Mouse (Mus musculus): ENCODE measurements around the gene Slc6a16. TPM values are rescaled to one million over a fixed set of nuclear protein-coding genes. Genes with fewer than 3 reads are reported as not detected.

Gene Slc6a16
- total RNA-seq, 4 experiments from 2014 or later, result not detected

DNA sequence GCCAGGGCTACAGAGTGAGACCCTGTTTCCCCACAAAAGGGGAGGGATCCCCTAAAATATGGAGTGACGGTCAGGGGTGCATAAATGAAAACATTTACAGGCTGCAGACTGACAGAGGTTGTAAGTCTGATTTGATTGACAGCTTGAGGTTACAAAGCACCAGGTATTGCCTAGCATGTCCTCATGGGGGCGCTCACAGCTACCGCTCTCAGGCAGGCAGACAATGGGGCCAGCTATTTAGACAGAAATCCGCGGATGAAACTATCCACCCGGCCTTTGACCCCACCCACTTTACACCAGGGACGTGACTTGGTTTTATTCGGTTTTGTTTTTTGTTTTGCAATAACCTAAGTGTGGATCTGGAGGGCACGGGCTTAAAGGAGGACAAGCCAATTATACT, 68.6 kb downstream of the Slc6a16 start:
- peak in 1 of 2 experiments; percentile 48 for DNase-seq (ENCODE audit: low spot score in 2 of 2)

DNA sequence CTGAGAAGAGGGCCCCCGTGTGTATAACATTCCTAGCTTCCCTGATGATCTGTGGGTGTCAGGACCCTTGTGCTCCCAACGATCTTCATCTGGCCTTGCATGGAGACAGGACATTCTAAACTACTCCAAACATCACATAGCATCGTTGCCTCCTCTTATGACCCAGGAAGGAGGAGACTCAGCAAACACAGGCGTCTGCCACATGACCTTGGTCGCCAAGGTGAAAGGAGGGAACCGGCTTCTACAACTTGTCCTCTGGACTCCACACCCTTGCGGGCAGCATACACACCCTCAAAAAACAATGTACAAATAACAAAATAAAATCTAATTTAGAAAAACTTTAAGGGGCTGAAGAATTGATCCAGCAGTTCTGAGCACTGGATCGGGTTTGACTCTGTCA, 71.1 kb downstream of the Slc6a16 start:
- DNase-seq (ENCODE audit: low spot score in 2 of 2), result no peak

DNA sequence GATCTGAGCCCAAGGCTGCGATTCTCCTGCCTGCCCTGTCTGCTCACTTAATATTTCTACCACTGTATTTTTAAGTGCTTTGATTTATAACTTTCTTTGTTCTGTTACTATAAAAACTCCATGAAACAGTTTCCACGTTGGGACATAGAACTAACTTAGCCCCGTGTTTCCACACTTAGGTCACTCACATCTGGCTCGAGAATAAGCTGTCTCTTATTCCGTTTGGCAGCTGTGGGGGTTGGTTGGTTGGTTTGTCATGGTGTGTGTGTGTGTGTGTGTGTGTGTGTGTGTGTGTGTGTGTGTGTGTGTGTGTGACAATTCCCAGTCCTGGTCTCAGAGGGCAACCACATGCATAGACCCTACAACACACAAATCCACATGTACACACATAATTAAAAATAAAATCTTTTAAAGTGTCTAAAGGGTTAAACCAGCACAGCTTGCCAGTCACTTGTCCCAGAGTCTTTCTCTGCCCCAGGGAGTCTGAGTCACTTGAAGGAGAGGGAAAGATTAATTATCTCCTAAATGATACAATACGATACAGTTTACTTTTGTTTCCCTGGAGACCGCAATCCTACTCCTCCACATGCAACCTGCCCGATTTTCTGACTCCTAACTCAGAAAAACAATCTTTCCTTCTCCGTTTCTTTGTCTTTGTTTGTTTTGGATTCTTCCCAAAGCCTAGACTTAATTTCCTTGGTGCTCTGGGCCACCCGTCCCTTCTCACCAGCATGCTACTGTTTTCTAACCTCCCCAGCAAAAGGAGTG, 72.0 kb downstream of the Slc6a16 start:
- DNase-seq (ENCODE audit: low spot score in 2 of 2), result no peak

DNA sequence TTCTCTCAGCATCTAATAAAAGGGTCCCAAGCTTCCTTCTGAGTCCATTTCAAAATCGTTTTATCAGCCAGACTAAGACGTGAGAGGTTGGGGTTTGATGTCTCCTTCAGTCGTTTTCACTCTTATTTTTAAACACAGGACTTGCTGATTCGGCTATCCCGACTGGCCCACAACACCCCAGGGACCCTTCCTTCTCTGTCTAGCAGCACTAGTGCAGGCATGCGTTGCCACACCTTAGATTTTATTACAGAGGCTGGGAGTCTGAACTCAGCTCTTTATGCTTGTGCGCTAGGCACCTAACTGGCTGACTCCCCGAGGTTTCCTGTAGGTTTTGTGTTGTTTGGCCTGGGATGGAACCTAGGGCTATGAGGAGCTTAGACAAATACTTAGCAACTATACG, 72.6 kb downstream of the Slc6a16 start:
- no peak for DNase-seq (ENCODE audit: low spot score in 2 of 2)

DNA sequence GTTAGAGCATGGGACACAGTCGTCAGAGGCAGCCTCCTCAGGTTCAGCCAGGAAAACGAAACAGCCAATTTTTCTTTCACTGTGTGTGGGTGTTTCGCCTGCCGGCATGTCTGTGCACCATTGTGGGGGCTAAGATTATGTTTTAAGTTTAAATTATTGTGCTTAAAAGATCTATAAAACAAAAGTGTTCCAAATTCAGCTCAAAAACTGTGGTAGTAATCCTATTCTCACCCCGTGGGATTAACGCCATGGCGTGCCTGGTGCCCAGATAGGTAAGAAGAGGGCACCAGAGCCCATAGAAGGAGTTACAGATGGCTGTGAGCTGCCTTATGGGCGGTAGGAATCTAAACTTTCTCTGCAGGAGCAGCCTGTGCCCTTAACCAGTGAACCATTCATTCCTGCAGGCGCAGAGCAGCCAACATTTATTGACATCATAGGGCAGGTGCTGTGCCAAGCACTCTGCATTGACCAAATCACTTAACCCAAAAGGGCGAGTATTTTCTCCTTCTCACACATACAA, 74.4 kb downstream of the Slc6a16 start:
- DNase-seq (ENCODE audit: low spot score in 2 of 2), result no peak

DNA sequence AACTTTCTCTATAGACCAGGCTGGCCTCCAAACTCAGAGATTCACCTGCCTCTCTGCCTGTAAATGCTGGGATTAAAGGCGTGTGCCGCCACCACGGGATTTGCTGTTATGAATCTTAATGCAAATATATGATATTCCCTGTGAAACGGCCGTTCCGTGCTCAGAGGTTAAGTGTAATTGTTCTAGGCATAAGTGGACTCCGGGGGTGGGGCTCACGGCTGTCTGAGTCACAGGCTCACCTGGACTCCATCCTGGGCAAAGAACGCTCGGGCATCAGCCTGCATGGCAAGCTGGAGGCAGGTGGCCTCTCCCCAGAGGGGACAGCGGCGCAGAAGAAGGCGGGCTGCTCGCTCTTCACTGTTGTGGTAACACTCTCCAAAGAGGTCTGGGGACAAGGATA, 75.7 kb downstream of the Slc6a16 start:
- DNase-seq (ENCODE audit: low spot score in 2 of 2), result no peak

DNA sequence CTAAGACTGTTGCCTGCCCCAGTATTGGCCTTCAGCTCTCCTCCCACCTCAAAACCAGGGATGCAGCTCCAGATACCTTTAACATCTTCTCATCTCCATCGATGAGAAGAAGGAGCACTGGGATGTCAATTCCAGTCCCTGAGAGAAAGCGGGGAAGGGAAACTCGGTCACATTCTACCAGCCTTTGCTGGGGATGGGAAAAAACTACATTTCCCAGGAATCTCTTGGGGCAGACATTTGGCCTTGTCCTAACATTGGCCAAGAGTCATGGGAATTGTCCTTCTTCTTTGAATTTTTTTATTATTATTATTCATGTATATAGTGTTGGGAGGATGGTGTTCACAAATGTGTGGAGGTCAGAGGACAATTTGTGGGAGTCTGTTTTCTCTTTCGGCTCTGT, 81.4 kb downstream of the Slc6a16 start:
- DNase-seq (ENCODE audit: low spot score in 2 of 2), result no peak

Other genes starting within 250 kb of the Slc6a16 start
- 10 to 100 TPM; 13.5 to 22.2 (median 17.9) TPM for gene Irf3, start 243.4 kb upstream of the Slc6a16 start, total RNA-seq (2022)
- gene Bcl2l12, start 242.4 kb upstream of the Slc6a16 start, total RNA-seq (2022), result 10 to 100 TPM in 1 of 4 experiments, 1 to 10 TPM in 3; 8.2 to 13.0 (median 9.4) TPM
- gene Scaf1, start 224.7 kb upstream of the Slc6a16 start, total RNA-seq (2022), result 10 to 100 TPM; 43.2 to 50.7 (median 48.4) TPM
- gene Rras, start 223.1 kb upstream of the Slc6a16 start, total RNA-seq (2022), result 10 to 100 TPM; 20.1 to 25.7 (median 21.3) TPM
- gene Prr12, start 188.2 kb upstream of the Slc6a16 start, total RNA-seq (2022), result 10 to 100 TPM; 15.3 to 17.5 (median 15.9) TPM
- 10 to 100 TPM; 24.5 to 31.0 (median 28.2) TPM for gene Nosip, start 178.7 kb upstream of the Slc6a16 start, total RNA-seq (2022)
- gene Prrg2, start 178.4 kb upstream of the Slc6a16 start, total RNA-seq (2022), result 10 to 100 TPM in 2 of 4 experiments, 1 to 10 TPM in 2; 7.2 to 13.3 (median 10.6) TPM
- gene Rcn3, start 148.9 kb upstream of the Slc6a16 start, total RNA-seq (2022), result 10 to 100 TPM in 1 of 4 experiments, 1 to 10 TPM in 3; 4.1 to 10.2 (median 7.5) TPM
- 10 to 100 TPM; 23.8 to 37.0 (median 30.0) TPM for gene Fcgrt, start 137.2 kb upstream of the Slc6a16 start, total RNA-seq (2022)
- 100 to 1,000 TPM; 471 to 554 (median 519) TPM for gene Rps11, start 116.6 kb upstream of the Slc6a16 start, total RNA-seq (2022)
- gene Rpl13a, start 112.3 kb upstream of the Slc6a16 start, total RNA-seq (2022), result 100 to 1,000 TPM; 647 to 843 (median 690) TPM
- gene Gm45713, start 104.9 kb upstream of the Slc6a16 start, total RNA-seq (2022), result not detected
- 1 to 10 TPM in 3 of 4 experiments, under 1 TPM in 1; 0.94 to 2.7 (median 2.3) TPM for gene Flt3l, start 104.7 kb upstream of the Slc6a16 start, total RNA-seq (2022)
- gene Pih1d1, start 86.8 kb upstream of the Slc6a16 start, total RNA-seq (2022), result 10 to 100 TPM; 34.6 to 42.1 (median 38.3) TPM
- gene Aldh16a1, start 86.5 kb upstream of the Slc6a16 start, total RNA-seq (2022), result 10 to 100 TPM; 10.4 to 16.9 (median 13.7) TPM
- gene Slc17a7, start 77.1 kb upstream of the Slc6a16 start, total RNA-seq (2022), result under 1 TPM; 0.21 to 0.39 (median 0.31) TPM
- not detected for gene Gfy, start 61.5 kb upstream of the Slc6a16 start, total RNA-seq (2022)
- gene Pth2, start 60.1 kb upstream of the Slc6a16 start, total RNA-seq (2022), result not detected
- gene Ccdc155, start 36.2 kb upstream of the Slc6a16 start, total RNA-seq (2022), result under 1 TPM in 1 of 4 experiments, not detected in 3; 0.25 TPM
- gene Dkkl1, start 28.9 kb upstream of the Slc6a16 start, total RNA-seq (2022), result not detected
- gene Tead2, start 25.3 kb upstream of the Slc6a16 start, total RNA-seq (2022), result 1 to 10 TPM in 3 of 4 experiments, under 1 TPM in 1; 0.77 to 3.1 (median 1.7) TPM
- 1 to 10 TPM in 3 of 4 experiments, under 1 TPM in 1; 0.15 to 2.0 (median 1.2) TPM for gene Cd37, start 2.0 kb upstream of the Slc6a16 start, total RNA-seq (2022)
- gene Slc6a21, start 36.4 kb downstream of the Slc6a16 start, total RNA-seq (2022), result not detected
- 10 to 100 TPM; 30.7 to 35.6 (median 32.0) TPM for gene Trpm4, start 92.7 kb downstream of the Slc6a16 start, total RNA-seq (2022)
- gene Hrc, start 94.2 kb downstream of the Slc6a16 start, total RNA-seq (2022), result 100 to 1,000 TPM; 700 to 858 (median 833) TPM
- under 1 TPM in 3 of 4 experiments, not detected in 1; 0.07 to 0.24 (median 0.09) TPM for gene Ppfia3, start 125.9 kb downstream of the Slc6a16 start, total RNA-seq (2022)
- not detected for gene Lin7b, start 129.5 kb downstream of the Slc6a16 start, total RNA-seq (2022)
- gene Snrnp70, start 154.7 kb downstream of the Slc6a16 start, total RNA-seq (2022), result 10 to 100 TPM; 45.4 to 74.5 (median 59.9) TPM
- 10 to 100 TPM; 78.8 to 94.6 (median 88.3) TPM for gene Kcna7, start 164.6 kb downstream of the Slc6a16 start, total RNA-seq (2022)
- 1 to 10 TPM; 3.7 to 4.9 (median 4.3) TPM for gene Ntf5, start 172.6 kb downstream of the Slc6a16 start, total RNA-seq (2022)
- gene Lhb, start 179.7 kb downstream of the Slc6a16 start, total RNA-seq (2022), result under 1 TPM in 2 of 4 experiments, not detected in 2; 0.46 to 0.61 TPM
- 100 to 1,000 TPM; 265 to 308 (median 299) TPM for gene Gys1, start 193.8 kb downstream of the Slc6a16 start, total RNA-seq (2022)
- gene Ruvbl2, start 197.0 kb downstream of the Slc6a16 start, total RNA-seq (2022), result 10 to 100 TPM; 22.4 to 28.6 (median 24.0) TPM
- gene Ftl1, start 218.8 kb downstream of the Slc6a16 start, total RNA-seq (2022), result 100 to 1,000 TPM in 3 of 4 experiments, 10 to 100 TPM in 1; 83.2 to 132 (median 121) TPM
- 10 to 100 TPM; 14.5 to 17.8 (median 15.3) TPM for gene Bax, start 225.8 kb downstream of the Slc6a16 start, total RNA-seq (2022)
- not detected for gene Tulp2, start 240.8 kb downstream of the Slc6a16 start, total RNA-seq (2022)
- gene Gm45808, start 245.7 kb downstream of the Slc6a16 start, total RNA-seq (2022), result 10 to 100 TPM in 3 of 4 experiments, 1 to 10 TPM in 1; 9.7 to 19.4 (median 11.8) TPM
- 10 to 100 TPM; 22.2 to 29.9 (median 27.6) TPM for gene Dhdh, start 247.7 kb downstream of the Slc6a16 start, total RNA-seq (2022)